Mouse (Mus musculus): Measurements from ENCODE around the gene Retreg1. TPM values are rescaled to one million over a fixed set of nuclear protein-coding genes. Genes with fewer than 3 reads are reported as not detected.

Retreg1 gene
- total RNA-seq, 2 experiments from 2014 or later: 151 to 159 TPM

DNA sequence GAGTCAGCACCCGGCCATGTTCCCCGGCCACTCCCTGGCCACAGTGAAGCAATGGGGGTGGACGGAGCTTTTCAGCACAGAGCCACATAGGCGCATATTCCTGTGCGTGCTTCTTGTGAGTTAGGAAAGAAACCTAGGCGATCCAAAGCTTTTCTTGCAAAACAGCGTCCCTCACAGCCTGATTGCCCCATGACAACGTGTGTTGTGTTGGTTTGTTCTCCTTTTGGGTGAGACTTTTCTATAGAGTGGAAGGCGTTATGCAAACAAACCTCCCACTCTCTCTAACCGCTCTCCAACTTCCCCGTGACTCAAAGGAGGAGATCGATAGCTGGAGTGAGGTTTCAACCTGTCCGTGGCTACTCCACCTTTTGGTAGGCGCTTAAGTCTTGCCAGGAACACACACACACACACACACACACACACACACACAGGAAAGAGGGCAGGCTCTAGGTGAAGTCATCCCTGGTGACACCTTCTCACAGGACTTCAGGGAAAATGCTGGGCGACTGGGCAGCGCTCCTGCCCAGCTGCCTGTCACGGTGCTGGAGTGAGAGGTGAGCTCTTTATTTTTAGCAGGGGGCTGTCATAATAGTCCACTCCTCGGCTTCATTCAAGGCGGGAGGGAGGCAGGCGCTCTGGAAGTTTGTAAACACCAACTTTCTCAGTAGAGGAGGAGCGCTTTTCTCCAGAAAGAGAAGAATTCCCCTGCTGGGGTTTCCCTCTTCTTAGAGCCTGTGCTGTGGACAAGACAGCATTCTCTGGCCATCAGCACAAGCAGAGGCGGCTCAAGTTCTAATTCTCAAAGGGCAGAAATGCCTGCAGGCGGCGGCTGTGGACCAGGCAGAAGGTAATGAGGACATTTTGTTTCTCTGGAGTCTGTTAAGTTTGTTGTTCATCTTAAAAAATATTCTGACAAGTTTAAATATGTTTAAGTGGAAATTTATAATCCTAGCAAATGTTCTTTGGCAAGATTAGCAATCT lies 97.7 kb downstream of the Retreg1 start:
- DNase-seq: peak; percentile 75 to 80
- intact Hi-C loops (cut with DNase I): loop anchor here (5.0 kb wide), 1 partner anchor 38 kb away; no protein-coding TSS in a partner anchor

DNA sequence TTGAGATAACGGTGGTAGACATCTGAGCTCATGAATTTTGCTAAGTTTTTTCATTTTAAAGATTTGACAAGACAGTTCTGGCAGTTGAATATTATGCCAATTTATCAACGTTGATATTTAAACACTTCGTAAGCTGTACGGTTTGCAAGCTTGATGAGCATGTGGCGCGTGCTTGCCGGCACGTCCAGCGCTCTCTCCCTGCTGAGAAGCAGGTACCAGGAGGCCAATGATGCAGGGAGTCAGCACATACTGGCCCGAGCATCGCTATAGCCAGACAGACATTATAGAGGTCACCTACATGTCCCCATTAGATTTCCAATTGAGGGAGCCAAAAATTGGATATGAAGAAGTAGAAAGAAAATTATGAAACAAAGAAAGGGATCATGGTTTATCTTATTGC lies 98.5 kb downstream of the Retreg1 start:
- intact Hi-C loops (cut with DNase I): loop anchor here (5.0 kb wide), 1 partner anchor 39 kb away; no protein-coding TSS in a partner anchor

DNA sequence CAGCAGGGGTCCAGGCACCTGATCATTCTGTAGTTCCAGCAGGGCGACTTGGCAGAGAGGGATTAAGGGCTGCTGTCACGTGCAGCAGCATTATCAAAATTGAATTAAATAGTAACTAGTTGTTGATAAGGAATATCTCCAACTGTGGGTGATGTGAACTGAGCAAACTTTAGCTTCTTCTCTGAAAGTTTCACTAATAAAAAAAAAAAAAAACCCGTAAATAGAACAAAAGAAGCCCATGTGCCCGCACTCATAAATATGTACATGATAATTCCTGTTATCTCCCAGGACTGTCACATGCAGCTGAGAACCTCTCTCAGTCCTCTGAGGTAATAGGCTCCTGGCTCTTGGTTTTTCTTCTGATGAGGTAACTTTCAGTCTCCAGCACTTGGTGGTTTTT lies 99.4 kb downstream of the Retreg1 start:
- intact Hi-C loops (cut with DNase I): loop anchor here (5.0 kb wide), 1 partner anchor 40 kb away; no protein-coding TSS in a partner anchor

More for the DNA sequence above, 98.5 kb downstream of the Retreg1 start:
- no peak for DNase-seq

DNA sequence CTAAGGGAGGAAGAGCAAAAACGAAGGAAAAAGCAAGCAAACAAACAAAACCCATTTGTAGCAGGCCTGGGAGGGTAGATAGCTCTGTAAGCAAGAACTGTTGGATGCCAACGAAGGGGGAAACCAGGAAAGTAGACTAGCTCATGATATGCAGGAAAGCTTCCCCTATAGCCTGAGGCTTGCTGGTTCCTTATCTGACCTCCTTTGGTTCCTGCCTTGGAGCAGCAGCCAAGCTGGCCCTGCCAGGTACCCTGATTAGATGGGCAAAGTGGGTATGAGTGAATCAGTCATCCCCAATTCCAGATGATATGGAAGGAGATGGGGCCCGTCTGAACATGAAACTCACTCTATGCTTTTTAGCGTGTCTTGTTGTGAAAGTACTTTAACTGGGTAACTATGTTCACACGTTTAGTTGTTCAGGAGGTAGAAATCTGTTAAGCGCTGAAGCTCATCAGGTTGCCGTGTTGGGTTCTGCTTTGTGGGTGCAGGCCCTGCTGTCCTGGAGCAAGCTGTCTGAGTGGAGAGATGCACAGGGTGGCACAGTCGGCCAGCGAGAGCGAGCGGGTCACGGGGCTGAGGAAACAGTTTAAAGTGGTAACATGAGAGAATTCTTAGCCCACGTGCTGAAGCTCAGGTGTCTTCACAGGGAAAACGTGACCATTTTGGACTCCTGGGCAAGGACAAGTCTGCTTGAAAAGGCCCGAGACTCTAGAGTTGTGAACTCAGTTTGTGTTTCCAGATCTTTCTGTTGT lies 100.6 kb downstream of the Retreg1 start:
- peak in 1 of 2 experiments; percentile 54 for DNase-seq
- intact Hi-C loops (cut with DNase I): loop anchor here (5.0 kb wide), 1 partner anchor 41 kb away; no protein-coding TSS in a partner anchor

More for the DNA sequence above, 99.4 kb downstream of the Retreg1 start:
- DNase-seq: no peak

DNA sequence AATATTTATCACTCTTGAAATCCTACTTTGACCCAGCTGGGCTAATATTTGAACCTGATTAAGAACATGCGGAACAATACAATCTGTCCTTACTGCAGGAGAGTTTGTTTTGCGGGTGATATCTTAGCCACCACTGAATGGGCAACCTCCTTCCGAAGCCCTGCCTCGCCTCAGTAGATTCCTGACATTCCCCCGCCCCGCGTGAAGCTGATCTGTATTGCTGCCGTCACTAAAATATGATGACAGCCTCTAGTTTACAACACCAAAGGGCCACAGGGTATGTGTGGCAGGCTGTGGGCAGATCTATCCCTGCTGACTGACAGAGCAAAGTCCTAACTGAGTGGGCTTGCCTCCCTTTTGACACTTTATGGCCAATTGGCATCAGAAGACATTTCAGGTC lies 102.2 kb downstream of the Retreg1 start:
- peak in 1 of 2 experiments; percentile 50 for DNase-seq
- intact Hi-C loops (cut with DNase I): no loop called here

DNA sequence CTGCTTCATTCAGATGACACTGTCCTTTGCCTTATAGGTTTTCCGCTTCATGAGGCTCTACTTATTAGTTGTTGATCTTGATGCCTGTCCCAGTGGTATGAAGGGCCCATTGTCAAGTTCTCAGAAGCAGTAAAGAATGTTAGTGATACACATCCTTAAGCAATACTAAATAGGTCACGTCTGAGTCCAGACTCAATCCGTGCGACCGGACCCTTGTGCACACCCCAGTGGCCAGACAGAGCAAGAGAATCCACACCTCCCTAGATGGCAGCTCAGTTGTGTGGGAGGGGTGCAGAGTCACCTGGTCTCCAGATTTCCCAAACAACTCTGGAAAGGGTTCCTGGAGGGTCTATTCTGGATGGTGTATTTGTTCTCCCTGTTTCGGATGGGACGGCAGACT lies 103.5 kb downstream of the Retreg1 start:
- intact Hi-C loops (cut with DNase I): no loop called here

DNA sequence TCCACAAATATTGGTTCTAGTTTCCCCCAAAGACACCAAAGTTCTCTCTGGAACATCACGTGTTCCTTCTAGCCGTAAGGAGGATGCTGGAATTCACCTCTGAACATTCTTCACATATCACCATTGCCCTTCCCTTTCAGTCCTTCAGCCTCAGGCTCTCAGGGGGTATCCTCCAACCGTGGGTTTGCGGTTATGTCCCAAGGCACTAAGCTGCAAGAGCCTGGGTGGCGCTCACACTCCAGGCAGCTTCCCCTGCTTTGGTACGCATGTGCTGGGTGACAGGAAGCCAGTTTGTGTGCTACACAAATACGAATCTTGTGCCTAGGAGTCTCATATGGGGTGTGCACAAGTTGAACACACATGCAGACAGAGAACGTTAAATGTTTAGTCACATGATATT lies 104.4 kb downstream of the Retreg1 start:
- DNase-seq: no peak
- intact Hi-C loops (cut with DNase I): no loop called here

More for the DNA sequence above, 103.5 kb downstream of the Retreg1 start:
- no peak for DNase-seq

DNA sequence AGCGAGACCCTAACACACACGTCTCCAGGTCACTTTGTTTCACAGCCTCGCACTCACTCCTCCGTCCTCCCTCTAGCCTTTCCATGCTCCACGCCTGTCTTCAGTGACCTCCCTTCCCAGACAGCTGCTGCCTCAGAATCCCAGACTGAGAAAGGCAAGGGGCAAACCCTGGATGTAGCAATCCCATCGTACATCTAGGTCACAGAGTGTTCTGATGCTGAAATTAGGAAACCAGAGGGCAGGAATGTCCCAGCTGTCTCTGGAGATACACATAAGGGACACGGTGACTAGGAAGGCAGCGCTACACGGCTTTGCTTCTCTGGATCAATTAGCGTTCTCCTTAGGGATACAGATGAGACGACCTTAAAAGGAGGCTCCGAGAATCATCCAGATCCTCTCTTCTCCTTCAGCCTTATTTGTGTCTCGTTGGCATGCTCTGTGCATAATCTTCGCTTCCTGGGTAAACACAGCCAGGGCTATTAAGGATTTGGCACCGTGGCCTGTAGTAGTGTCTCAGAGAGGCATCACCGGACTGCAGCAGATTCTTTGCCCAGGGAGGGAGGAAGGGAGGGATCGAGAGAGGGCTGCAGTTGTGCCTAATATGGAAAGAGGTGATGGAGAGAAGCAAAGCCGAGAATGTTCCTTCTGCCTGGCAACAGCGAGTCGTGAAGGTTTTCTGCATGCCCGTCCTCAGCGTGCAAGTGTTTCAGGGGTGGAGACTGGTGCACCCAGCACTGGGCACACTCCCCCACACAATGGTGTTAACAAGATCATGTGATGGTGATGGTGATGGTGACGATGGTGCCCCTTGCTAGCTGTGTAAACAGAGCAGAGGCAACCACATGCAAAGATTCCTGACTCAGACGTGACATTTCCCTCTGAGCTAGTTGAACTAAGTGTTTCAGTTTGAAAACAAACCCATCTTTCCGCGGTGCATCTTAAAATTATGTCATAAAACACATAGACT lies 105.6 kb downstream of the Retreg1 start:
- intact Hi-C loops (cut with DNase I): no loop called here
- DNase-seq: peak; percentile 53 to 56

DNA sequence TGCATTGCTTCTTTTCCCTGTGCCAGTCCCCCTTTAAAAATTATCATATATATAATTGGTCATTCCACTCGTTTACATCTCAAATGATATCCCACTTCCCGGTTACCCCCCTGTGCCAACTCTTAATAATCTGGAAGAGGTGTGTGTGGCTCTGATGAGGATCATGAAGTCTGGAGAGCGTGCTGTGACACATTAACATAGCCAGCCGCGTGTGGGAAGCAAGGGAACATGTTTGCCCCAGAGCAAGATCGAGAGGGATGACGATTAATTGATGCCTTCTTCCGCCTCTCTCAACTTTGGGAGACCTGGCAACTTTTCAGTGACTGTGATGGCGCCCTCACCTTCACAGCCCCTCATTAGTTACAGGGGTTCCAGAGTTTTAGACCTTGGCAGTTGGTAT lies 106.7 kb downstream of the Retreg1 start:
- DNase-seq: no peak
- intact Hi-C loops (cut with DNase I): no loop called here

DNA sequence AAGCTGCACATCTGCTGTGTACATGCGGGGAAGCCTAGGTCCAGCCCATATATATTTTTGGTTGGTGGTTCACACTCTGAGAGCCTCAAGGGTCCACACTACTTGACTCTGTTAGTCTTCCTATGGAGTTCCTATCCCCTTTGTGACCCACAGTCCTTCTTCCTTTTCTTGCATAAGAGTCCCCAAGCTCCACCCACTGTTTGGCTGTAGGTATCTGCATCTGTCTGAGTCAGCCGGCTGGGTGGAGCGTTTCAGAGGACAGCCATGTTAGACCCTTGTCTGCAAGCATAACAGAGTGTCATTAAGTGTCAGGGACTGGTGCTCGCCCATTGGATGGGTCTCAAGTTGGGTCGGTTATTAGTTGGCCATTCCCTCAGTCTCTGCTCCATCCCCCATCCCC lies 107.6 kb downstream of the Retreg1 start:
- intact Hi-C loops (cut with DNase I): no loop called here
- DNase-seq: no peak

DNA sequence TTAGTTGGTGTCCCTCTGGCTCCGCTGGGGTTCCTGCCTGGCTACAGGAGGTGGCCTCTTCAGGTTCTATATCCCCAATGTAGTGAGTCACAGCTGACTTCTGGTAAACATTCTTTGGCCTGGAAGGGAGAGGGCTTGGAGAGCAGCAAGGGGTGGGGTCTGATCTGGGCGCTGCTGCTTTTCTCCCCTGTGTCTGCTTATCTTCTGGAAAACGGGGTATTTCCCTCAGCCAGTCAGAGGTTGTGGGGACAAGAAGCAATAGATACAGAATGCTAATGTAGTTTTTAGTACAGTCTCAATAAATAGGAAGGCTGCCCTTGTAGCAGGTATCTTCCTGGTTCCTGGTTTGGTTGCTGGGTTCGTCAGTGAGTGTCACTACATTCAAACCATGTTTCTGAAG lies 108.1 kb downstream of the Retreg1 start:
- intact Hi-C loops (cut with DNase I): no loop called here
- no peak for DNase-seq

DNA sequence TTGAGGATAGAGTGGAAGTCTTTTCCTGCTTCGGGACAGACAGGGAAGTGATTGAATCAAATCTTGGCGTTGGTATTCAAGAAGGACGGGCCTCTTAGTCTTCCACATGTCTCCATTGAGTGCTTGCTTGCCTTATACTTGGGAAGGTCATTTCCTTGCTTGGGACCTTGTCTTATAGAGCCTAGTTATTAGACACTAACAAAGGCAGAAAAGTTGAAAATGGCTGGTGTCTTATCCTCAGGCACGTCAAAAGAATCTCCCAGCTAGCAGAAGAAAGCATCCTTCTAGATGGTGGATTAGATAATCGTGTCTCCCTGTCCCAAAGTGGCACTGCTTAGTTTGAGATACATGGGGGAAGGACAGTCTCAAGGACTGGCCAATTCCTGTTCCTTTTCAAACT lies 113.0 kb downstream of the Retreg1 start:
- DNase-seq: no peak
- intact Hi-C loops (cut with DNase I): loop anchor here (2.0 to 5.0 kb wide), 3 partner anchors 151 to 529 kb away; no protein-coding TSS in a partner anchor

DNA sequence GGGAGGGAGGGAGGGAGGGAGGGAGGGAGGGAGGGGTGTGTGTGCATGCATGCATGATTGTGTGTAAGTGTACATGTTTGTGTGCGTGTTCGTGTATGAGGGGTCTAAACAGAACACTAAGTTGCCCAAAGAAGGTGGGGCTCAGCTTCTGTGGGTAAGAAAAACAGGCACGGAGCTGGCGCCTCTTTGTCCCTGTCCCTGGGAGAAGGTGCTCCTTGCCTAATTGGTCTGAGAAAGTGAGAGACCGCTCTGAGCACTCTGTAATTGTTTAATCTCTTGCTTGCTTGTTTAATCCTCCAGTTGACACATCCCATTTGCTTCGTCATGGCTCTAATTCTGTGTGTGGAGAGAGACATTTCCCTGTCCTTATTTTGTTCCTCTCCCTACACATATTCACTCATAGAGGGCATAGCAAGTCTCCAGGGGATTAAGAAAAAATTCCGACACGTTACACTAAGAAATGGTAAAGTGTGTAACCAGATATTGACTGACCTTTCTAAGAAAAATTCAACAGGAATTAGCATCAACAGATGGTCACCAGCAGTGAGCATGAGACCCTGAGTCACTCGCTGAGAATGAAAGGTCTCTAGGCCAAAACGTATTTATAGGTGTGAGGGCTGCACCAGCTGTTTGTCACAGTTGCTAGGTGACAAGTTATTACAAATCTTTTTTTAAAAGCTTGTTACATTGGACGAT lies 113.6 kb downstream of the Retreg1 start:
- DNase-seq: peak; percentile 47 to 69
- intact Hi-C loops (cut with DNase I): loop anchor here (2.0 to 5.0 kb wide), 3 partner anchors 152 to 529 kb away; no protein-coding TSS in a partner anchor

DNA sequence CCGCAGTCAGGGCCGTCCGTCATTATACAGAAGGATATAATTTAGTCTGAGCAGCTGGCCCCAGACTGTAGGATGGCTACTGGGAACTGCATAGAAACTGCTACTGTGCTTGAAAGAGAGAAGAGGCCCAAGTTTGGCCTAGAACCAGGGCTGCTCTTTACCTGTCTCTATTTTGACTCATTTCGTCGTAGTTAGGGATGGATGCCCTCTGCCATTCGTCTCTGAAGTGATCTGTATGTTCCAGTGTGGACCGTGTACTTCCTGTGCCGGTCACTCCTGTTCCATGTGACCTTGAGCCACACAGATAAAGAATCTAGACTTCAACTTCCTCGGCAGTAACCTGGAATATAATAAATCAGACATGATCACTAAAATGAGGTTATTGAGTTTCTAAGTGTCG lies 114.7 kb downstream of the Retreg1 start:
- intact Hi-C loops (cut with DNase I): loop anchor here (2.0 to 5.0 kb wide), 4 partner anchors 57 to 530 kb away; no protein-coding TSS in a partner anchor
- no peak for DNase-seq

DNA sequence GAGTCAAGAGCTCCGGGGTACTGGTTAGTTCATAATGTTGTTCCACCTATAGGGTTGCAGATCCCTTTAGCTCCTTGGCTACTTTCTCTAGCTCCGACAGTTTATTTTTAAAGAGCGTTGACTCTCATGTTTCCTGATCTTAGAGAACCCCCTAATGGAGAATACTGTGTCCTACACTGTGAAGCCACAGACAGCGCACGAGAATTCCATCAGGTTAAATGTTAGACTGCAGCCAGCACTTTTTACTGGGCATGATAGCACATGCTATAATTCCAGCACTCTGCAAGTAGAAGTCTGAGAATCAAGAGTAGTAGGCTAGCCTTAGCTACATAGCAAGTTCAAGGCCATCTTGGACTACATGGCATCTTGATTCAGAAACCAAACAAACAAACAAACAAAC lies 116.4 kb downstream of the Retreg1 start:
- intact Hi-C loops (cut with DNase I): loop anchor here (2.0 to 5.0 kb wide), 3 partner anchors 59 to 532 kb away; no protein-coding TSS in a partner anchor
- DNase-seq: peak in 1 of 2 experiments; percentile 61

DNA sequence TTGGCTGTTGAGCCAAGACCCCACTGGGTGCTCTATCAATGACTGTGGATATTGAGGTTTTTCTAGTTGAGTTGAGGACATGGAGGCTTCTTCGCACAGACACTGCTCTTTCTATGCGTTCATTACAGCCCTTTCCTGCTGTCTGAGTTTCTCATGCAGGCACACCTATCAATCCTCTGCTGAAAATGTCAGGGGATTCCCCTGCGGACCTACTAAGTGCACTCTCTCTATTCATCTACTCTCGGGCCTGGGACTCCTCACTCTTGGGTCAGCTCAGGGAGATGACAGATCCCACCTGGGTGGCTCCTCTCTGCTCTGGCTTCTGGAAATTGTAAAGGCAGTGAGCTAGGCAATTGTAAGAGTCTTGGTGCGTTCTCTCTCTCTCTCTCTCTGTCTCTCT lies 117.3 kb downstream of the Retreg1 start:
- intact Hi-C loops (cut with DNase I): no loop called here
- DNase-seq: no peak

DNA sequence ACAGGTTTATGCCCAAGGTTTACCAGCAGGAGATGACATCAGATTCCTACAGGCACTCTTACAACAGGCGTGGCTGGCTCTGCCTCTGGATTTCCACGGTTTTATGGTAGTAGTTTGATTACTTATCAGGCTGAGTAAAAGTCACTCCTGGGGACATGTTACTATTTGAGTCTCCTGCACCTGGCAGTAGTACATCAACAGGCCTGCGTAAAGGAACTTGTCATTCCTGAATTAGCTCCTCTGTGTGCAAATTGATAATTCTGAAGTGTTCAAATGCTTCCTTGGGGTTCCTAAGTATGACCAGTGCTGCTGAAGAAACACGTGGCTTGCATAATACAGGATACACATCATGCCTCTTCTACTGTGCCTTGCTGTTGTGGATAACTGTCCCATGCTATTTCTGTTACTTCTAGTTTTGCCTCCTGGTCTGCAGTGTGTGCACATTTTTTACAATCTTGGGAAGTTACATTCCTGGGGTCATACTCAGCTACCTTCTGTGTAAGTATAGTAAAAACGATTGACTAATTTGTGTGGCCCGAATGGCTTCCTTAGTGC lies 123.3 kb downstream of the Retreg1 start:
- no peak for DNase-seq
- intact Hi-C loops (cut with DNase I): no loop called here

DNA sequence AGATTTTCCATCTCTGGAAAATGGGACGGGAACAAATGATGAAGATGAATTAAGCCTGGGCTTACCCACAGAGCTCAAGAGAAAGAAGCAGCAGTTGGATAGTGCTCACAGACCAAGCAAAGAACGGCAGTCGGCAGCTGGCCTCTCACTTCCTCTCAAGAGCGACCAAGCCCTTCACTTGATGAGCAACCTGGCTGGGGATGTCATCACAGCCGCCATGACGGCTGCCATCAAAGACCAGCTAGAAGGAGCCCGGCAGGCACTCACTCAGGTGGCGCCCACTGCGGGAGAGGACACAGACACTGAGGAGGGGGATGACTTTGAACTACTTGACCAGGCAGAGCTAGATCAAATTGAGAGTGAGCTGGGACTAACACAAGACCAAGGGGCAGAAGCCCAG lies 128.6 kb downstream of the Retreg1 start:
- intact Hi-C loops (cut with DNase I): no loop called here
- no peak for DNase-seq

DNA sequence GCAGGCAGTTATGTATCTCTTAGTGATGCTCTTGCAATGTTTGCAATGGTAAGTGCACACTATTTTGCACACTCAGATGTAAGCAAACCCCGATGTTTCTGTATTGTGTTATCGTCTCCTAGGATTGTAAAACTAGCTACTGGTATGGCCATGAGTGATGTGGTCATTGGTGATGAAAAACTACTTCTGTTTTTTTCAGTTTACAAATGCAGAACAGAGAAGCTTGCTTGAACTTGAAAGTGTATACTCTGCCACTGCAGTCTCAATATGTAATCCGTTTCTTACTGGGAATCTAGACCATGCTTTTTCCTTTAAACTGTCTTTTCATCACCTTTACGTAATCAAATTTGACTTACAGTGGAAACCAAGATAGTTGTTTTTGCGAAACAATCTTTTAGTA lies 129.8 kb downstream of the Retreg1 start:
- intact Hi-C loops (cut with DNase I): no loop called here
- no peak for DNase-seq
